Mouse (Mus musculus) hindbrain, embryonic 16.5 days (tissue): ENCODE results near the gene Sspo. TPM values are rescaled to one million over a fixed set of nuclear protein-coding genes. Genes with fewer than 3 reads are reported as not detected.
"Not testable (repeated sequence)": the region's sequence is repeated elsewhere in the genome, so short reads cannot be mapped to it uniquely, and the experiment has no call there.

Experiments
- ATAC-seq: fragments of 200-750 bp; cut with Nextera tagmentation; 2 replicates; pipeline ENCODE4 v1.8.0; 2017; ENCODE audit warnings: moderate TSS enrichment, moderate library complexity
- H3K27ac ChIP-seq: fragments of 300-500 bp; sonication (generic); 2 replicates; pipeline ENCODE4 v1.5.1; 2014; ENCODE audit warnings: low read depth, mild to moderate bottlenecking, control low read depth, low read length, moderate library complexity
- H3K27me3 ChIP-seq: fragments of 300-500 bp; sonication (generic); replicated peaks from 2 replicates; pipeline ENCODE4 v1.6.1; 2014; ENCODE audit warnings: low read length; ENCODE audit not compliant: control insufficient read depth, insufficient read depth
- H3K36me3 ChIP-seq: fragments of 300-500 bp; sonication (generic); 2 replicates; pipeline ENCODE4 v1.6.1; 2014; ENCODE audit warnings: mild to moderate bottlenecking, low read length, moderate library complexity, mixed read lengths; ENCODE audit not compliant: control insufficient read depth, insufficient read depth
- H3K4me1 ChIP-seq: fragments of 300-500 bp; sonication (generic); 2 replicates; pipeline ENCODE4 v1.6.1; 2014; ENCODE audit warnings: low read depth, low read length; ENCODE audit not compliant: control insufficient read depth, insufficient read depth
- H3K4me2 ChIP-seq: fragments of 300-500 bp; sonication (generic); 2 replicates; pipeline ENCODE4 v1.6.1; 2014; ENCODE audit warnings: mild to moderate bottlenecking, low read length, control low read depth, moderate library complexity
- H3K4me3 ChIP-seq: fragments of 300-500 bp; sonication (generic); 2 replicates; pipeline ENCODE4 v1.5.1; 2014; ENCODE audit warnings: mild to moderate bottlenecking, low read length, control low read depth, moderate library complexity
- H3K9ac ChIP-seq: fragments of 300-500 bp; sonication (generic); 2 replicates; pipeline ENCODE4 v1.6.1; 2014; ENCODE audit warnings: low read depth, mild to moderate bottlenecking, control low read depth, low read length, moderate library complexity
- H3K9me3 ChIP-seq: fragments of 300-500 bp; sonication (generic); 2 replicates; pipeline ENCODE4 v1.6.1; 2014; ENCODE audit warnings: mild to moderate bottlenecking, low read length, moderate library complexity; ENCODE audit not compliant: control insufficient read depth
- WGBS: fragments of 180-500 bp; shearing (Covaris S2); extraction: QIAGEN DNeasy Blood & Tissue Kit; methylation state at CpG from one replicate; pipeline ENCODE4 v1.1.7; 2014; 5-methylcytosine and 5-hydroxymethylcytosine counted together
- polyA plus RNA-seq: library from polyadenylated mRNA; unstranded; fragments of >200 nt; fragmentation: Nextera tagmentation; extraction: Ambion mirVana; gene quantifications from 2 replicates; pipeline ENCODE4 v1.2.1, GENCODE M21; 2015

The Sspo gene
- polyA plus RNA-seq, 1 experiment from 2014 or later = 0.29 TPM

- ATAC-seq = no peak
- Histone ChIP-seq H3K4me2 (no peak overlapping the region), H3K27ac (no peak overlapping the region), H3K4me1 (peaks cover under 1% of the 10 kb centered on the region; the same call in 1 of the 2 replicates), H3K4me3 (no peak overlapping the region), H3K9me3 (no peaks in the 10 kb centered on the region), H3K36me3 (no peaks in the 10 kb centered on the region), H3K27me3 (no peaks in the 10 kb centered on the region), H3K9ac (no peak overlapping the region)
- WGBS = 12% methylated on average over 8 of the region's 8 CpGs
Observed at GRCm38 (mm10) chr6:48493136-48493730, 45.2 kb downstream of the Sspo start.

GRCm38 (mm10) chr6:48497521-48497920, 49.5 kb downstream of the Sspo start:
- no peaks in the 10 kb centered on the region for H3K9me3 ChIP-seq
- no peaks in the 10 kb centered on the region for H3K36me3 ChIP-seq
- WGBS = 88% methylated on average over 4 of the region's 4 CpGs
- H3K4me1 ChIP-seq = no peaks in the 10 kb centered on the region
- H3K9ac ChIP-seq = no peak overlapping the region
- no peak overlapping the region for H3K4me3 ChIP-seq
- H3K4me2 ChIP-seq = no peak overlapping the region
- no peak for ATAC-seq
- H3K27me3 ChIP-seq = no peaks in the 10 kb centered on the region
- H3K27ac ChIP-seq = no peak overlapping the region

DNA sequence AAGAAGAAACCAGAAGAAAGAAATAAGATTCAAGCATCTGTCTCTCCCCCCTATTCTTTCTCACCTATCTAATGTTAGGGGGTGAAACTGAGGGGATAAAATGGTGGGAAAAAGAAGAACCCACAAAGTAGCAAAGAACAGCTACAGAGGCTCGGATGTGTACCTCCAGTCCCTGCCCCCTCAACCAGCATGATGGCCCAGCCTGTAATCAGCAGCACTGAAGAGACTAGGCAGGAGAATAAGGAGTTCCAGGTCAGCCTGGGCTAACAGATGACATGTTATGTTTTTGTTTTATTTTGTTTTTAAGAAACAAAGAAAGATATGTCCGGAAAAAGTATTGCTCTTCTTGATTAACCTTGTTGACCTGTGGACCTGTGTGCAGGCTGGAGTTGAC, 55.8 kb downstream of the Sspo start:
- Histone ChIP-seq H3K4me2 (no peak overlapping the region), H3K36me3 (no peaks in the 10 kb centered on the region), H3K9me3 (no peaks in the 10 kb centered on the region), H3K27me3 (no peaks in the 10 kb centered on the region), H3K4me1 (peaks cover 8% of the 10 kb centered on the region), H3K9ac (no peak overlapping the region), H3K4me3 (peak overlapping the region; percentile 70), H3K27ac (no peak overlapping the region)
- 7% methylated on average over 2 of the region's 2 CpGs for WGBS
- peak; percentile 69 for ATAC-seq

GRCm38 (mm10) chr6:48504241-48504854, 56.3 kb downstream of the Sspo start:
- H3K27ac ChIP-seq = peak overlapping the region; percentile 69
- H3K4me1 ChIP-seq = peaks cover 8% of the 10 kb centered on the region
- H3K4me3 ChIP-seq = peak overlapping the region; percentile 70
- peak overlapping the region; percentile 78 for H3K9ac ChIP-seq
- no peaks in the 10 kb centered on the region for H3K36me3 ChIP-seq
- no peaks in the 10 kb centered on the region for H3K9me3 ChIP-seq
- peak; percentile 98 for ATAC-seq
- WGBS = 0% methylated on average over 26 of the region's 26 CpGs
- peak overlapping the region; percentile 78 for H3K4me2 ChIP-seq
- no peaks in the 10 kb centered on the region for H3K27me3 ChIP-seq

GRCm38 (mm10) chr6:48508087-48508486, 60.1 kb downstream of the Sspo start:
- no peak overlapping the region for H3K27ac ChIP-seq
- no peaks in the 10 kb centered on the region for H3K27me3 ChIP-seq
- no peak for ATAC-seq
- H3K9me3 ChIP-seq = no peaks in the 10 kb centered on the region
- H3K4me1 ChIP-seq = peaks cover 8% of the 10 kb centered on the region
- WGBS = 68% methylated on average over 4 of the region's 4 CpGs
- no peak overlapping the region for H3K4me2 ChIP-seq
- no peak overlapping the region for H3K4me3 ChIP-seq
- H3K9ac ChIP-seq = no peak overlapping the region
- H3K36me3 ChIP-seq = peaks cover 6% of the 10 kb centered on the region; the same call in 1 of the 2 replicates

DNA sequence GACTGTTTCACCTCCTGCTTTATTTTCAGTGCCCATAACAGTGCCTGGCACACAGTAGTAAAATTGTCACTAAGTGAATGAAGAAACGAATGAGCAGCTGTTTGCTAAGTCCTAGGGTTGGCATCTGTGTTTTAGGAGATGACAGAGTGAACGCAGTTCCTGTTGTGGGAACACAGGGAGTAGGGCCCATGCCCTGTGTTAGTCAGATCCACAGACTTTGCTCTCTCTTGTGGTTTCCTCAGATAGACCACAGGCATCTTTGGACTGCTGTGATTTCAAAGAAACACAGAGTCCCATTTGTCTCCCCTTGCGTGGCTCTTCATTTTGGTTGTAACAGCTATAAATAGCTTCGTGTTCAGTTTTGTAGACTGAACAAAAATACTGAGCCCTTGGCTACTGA, 62.4 kb downstream of the Sspo start:
- no peak for ATAC-seq
- H3K27ac ChIP-seq = no peak overlapping the region
- H3K4me2 ChIP-seq = no peak overlapping the region
- peaks cover 15% of the 10 kb centered on the region for H3K36me3 ChIP-seq
- WGBS = 80% methylated on average over 4 of the region's 4 CpGs
- peaks cover 3% of the 10 kb centered on the region; the same call in 1 of the 2 replicates for H3K4me1 ChIP-seq
- H3K27me3 ChIP-seq = no peaks in the 10 kb centered on the region
- no peaks in the 10 kb centered on the region for H3K9me3 ChIP-seq
- H3K9ac ChIP-seq = no peak overlapping the region
- H3K4me3 ChIP-seq = no peak overlapping the region

GRCm38 (mm10) chr6:48511861-48512260, 63.8 kb downstream of the Sspo start:
- Histone ChIP-seq H3K9ac (no peak overlapping the region), H3K4me3 (no peak overlapping the region), H3K4me1 (no peaks in the 10 kb centered on the region), H3K36me3 (peaks cover 28% of the 10 kb centered on the region), H3K27ac (no peak overlapping the region), H3K9me3 (no peaks in the 10 kb centered on the region), H3K27me3 (no peaks in the 10 kb centered on the region), H3K4me2 (no peak overlapping the region)
- ATAC-seq = no peak
- 88% methylated on average over 7 of the region's 7 CpGs for WGBS

DNA sequence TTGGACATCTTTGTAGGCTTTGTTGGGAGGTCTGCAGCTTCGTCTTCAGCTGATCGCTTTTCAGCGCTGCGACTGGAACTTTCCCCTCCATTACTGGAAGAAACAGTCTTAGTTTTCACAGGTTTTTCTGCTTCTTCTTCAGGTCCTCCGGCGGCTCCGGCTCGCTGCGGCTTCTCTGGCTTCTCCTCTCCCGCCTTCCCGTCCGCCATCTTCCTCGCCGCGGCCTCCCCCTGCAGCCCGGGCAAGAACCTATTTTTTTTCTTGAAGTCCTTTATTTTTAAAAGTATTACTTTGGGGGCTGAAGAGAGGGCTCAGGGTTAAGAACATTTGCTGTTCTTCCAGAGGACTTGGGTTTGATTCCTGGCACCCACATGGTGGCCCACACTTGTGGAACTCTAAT, 76.9 kb downstream of the Sspo start:
- not testable (repeated sequence) for H3K9ac ChIP-seq, H3K4me2 ChIP-seq, ATAC-seq, H3K9me3 ChIP-seq, H3K27ac ChIP-seq, H3K27me3 ChIP-seq, H3K4me3 ChIP-seq, H3K4me1 ChIP-seq
- peaks cover 13% of the 10 kb centered on the region for H3K36me3 ChIP-seq
- 96% methylated on average over 14 of the region's 16 CpGs for WGBS

DNA sequence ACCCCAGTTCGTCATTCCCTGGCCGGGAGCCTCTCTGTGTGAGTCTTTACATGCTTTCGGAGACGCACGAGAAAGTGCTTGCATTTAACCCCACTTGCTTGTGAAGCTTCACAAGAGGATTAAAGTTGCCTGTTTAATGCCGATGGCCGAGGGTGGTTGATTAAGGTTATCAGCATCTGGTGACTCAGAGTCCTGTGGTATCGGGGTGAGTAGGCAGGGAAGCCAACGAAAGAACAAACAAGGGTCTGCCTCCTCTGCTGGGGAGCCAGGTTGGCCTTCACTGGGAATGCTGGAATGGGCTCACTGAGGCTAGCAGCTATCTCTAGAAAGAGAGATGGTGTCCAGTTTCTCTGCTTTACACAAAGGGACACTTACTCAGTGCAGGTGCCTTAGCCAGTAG, 79.9 kb downstream of the Sspo start:
- WGBS = 89% methylated on average over 9 of the region's 9 CpGs
- Histone ChIP-seq H3K4me3 (no peak overlapping the region), H3K9ac (no peak overlapping the region), H3K9me3 (no peaks in the 10 kb centered on the region), H3K27me3 (no peaks in the 10 kb centered on the region), H3K4me1 (no peaks in the 10 kb centered on the region), H3K36me3 (peaks cover 22% of the 10 kb centered on the region), H3K4me2 (no peak overlapping the region), H3K27ac (no peak overlapping the region)
- no peak for ATAC-seq
